Mouse (Mus musculus) intestine, embryonic 14.5 days (tissue): ENCODE results near the gene Ap1s2. TPM values are rescaled to one million over a fixed set of nuclear protein-coding genes. Genes with fewer than 3 reads are reported as not detected.

Source experiments
- ATAC-seq: fragments of 200-750 bp; cut with Nextera tagmentation; replicated peaks from 2 replicates; pipeline ENCODE4 v1.8.0; 2017; ENCODE audit warnings: low read depth, moderate number of reproducible peaks, moderate TSS enrichment, moderate library complexity; ENCODE audit not compliant: low FRiP score, low TSS enrichment
- DNase-seq: peaks from one replicate; pipeline ENCODE4 v3.0.0-alpha.2; 2018; ENCODE audit warnings: low spot score
- H3K27ac ChIP-seq: fragments of 300-500 bp; sonication (generic); 2 replicates; pipeline ENCODE4 v1.5.1; 2014; ENCODE audit warnings: low read depth, mild to moderate bottlenecking, control low read depth
- H3K27me3 ChIP-seq: fragments of 300-500 bp; sonication (generic); replicated peaks from 2 replicates; pipeline ENCODE4 v1.6.1; 2014; ENCODE audit warnings: low read length, control low read depth; ENCODE audit not compliant: control insufficient read depth, insufficient read depth
- H3K36me3 ChIP-seq: fragments of 300-500 bp; sonication (generic); 2 replicates; pipeline ENCODE4 v1.6.1; 2014; ENCODE audit warnings: low read length, control low read depth; ENCODE audit not compliant: control insufficient read depth, insufficient read depth
- H3K4me1 ChIP-seq: fragments of 300-500 bp; sonication (generic); replicated peaks from 2 replicates; pipeline ENCODE4 v1.6.1; 2014; ENCODE audit warnings: low read length, control low read depth, mixed read lengths; ENCODE audit not compliant: control insufficient read depth, insufficient read depth
- H3K4me2 ChIP-seq: fragments of 300-500 bp; sonication (generic); 2 replicates; pipeline ENCODE4 v1.6.1; 2014; ENCODE audit warnings: low read length
- H3K4me3 ChIP-seq: fragments of 300-500 bp; sonication (generic); 2 replicates; pipeline ENCODE4 v1.5.1; 2014; ENCODE audit warnings: low read depth, low read length, control low read depth, mixed read lengths
- H3K9ac ChIP-seq: fragments of 300-500 bp; sonication (generic); 2 replicates; pipeline ENCODE4 v1.6.1; 2014; ENCODE audit warnings: mild to moderate bottlenecking, low read length
- H3K9me3 ChIP-seq: fragments of 300-500 bp; sonication (generic); 2 replicates; pipeline ENCODE4 v1.6.1; 2016; ENCODE audit warnings: low read length, control low read depth; ENCODE audit not compliant: control insufficient read depth
- WGBS: fragments of 180-500 bp; shearing (Covaris S2); extraction: QIAGEN DNeasy Blood & Tissue Kit; methylation state at CpG from one replicate; pipeline ENCODE4 v1.1.7; 2014; 5-methylcytosine and 5-hydroxymethylcytosine counted together
- polyA plus RNA-seq: library from polyadenylated mRNA; unstranded; fragments of >200 nt; fragmentation: Nextera tagmentation; extraction: Ambion mirVana; gene quantifications from 2 replicates; pipeline ENCODE4 v1.2.1, GENCODE M21; 2014

Ap1s2 gene
- 27.4 and 27.6 TPM in 2 replicates for polyA plus RNA-seq

- peak within 1 kb of the TSS; percentile 55 for H3K9ac ChIP-seq
- H3K36me3 ChIP-seq = no peaks in the 10 kb centered on the region
- no peaks in the 10 kb centered on the region for H3K27me3 ChIP-seq
- peak; percentile 91 for DNase-seq
- ATAC-seq = peak; percentile 99
- H3K27ac ChIP-seq = peak within 1 kb of the TSS; percentile 74
- H3K9me3 ChIP-seq = no peaks in the 10 kb centered on the region
- H3K4me1 ChIP-seq = 0 out of 2 replicates have a peak, but pooled peaks cover 3% of the 10 kb centered on the region
- peak within 1 kb of the TSS; percentile 52 for H3K4me2 ChIP-seq
- 12% methylated on average over 70 of the region's 80 CpGs for WGBS
- peak within 1 kb of the TSS; percentile 47 for H3K4me3 ChIP-seq
Observed at GRCm38 (mm10) chrX:163908337-163909250, at the start of gene Ap1s2. TSS of gene Ap1s2 (plus strand) at chrX:163909017.

GRCm38 (mm10) chrX:163867711-163868379, 41.0 kb upstream of the Ap1s2 start:
- 64% methylated on average over 5 of the region's 5 CpGs for WGBS
- ATAC-seq = no peak

GRCm38 (mm10) chrX:163868659-163869278, 40.0 kb upstream of the Ap1s2 start:
- no peaks in the 10 kb centered on the region for H3K9me3 ChIP-seq
- no peak overlapping the region for H3K4me3 ChIP-seq
- H3K4me1 ChIP-seq = no peaks in the 10 kb centered on the region
- no peak overlapping the region for H3K4me2 ChIP-seq
- no peaks in the 10 kb centered on the region for H3K36me3 ChIP-seq
- no peaks in the 10 kb centered on the region for H3K27me3 ChIP-seq
- ATAC-seq (no peak), DNase-seq (no peak)
- H3K9ac ChIP-seq = no peak overlapping the region
- no peak overlapping the region for H3K27ac ChIP-seq
- WGBS = 78% methylated on average over 11 of the region's 11 CpGs

More at GRCm38 (mm10) chrX:163867711-163868379, 41.0 kb upstream of the Ap1s2 start:
- H3K9ac ChIP-seq = no peak overlapping the region
- H3K27me3 ChIP-seq = no peaks in the 10 kb centered on the region
- no peaks in the 10 kb centered on the region for H3K9me3 ChIP-seq
- H3K27ac ChIP-seq = no peak overlapping the region
- H3K4me1 ChIP-seq = no peaks in the 10 kb centered on the region
- H3K4me3 ChIP-seq = no peak overlapping the region
- H3K36me3 ChIP-seq = no peaks in the 10 kb centered on the region
- no peak for DNase-seq
- H3K4me2 ChIP-seq = no peak overlapping the region

GRCm38 (mm10) chrX:163875932-163876331, 32.9 kb upstream of the Ap1s2 start:
- Histone ChIP-seq H3K4me1 (0 out of 2 replicates have a peak, but pooled peaks cover 3% of the 10 kb centered on the region), H3K36me3 (no peaks in the 10 kb centered on the region), H3K4me3 (no peak overlapping the region), H3K27ac (no peak overlapping the region), H3K9me3 (no peaks in the 10 kb centered on the region), H3K27me3 (0 out of 2 replicates have a peak, but pooled peaks cover 2% of the 10 kb centered on the region), H3K9ac (no peak overlapping the region), H3K4me2 (no peak overlapping the region)
- no peak for DNase-seq
- 90% methylated on average over 3 of the region's 3 CpGs for WGBS
- ATAC-seq = no peak

GRCm38 (mm10) chrX:163876636-163877035, 32.2 kb upstream of the Ap1s2 start:
- 52% methylated on average over 4 of the region's 4 CpGs for WGBS
- Histone ChIP-seq H3K9me3 (no peaks in the 10 kb centered on the region), H3K27ac (no peak overlapping the region), H3K9ac (no peak overlapping the region), H3K4me2 (no peak overlapping the region), H3K27me3 (0 out of 2 replicates have a peak, but pooled peaks cover 2% of the 10 kb centered on the region), H3K36me3 (no peaks in the 10 kb centered on the region), H3K4me3 (no peak overlapping the region), H3K4me1 (0 out of 2 replicates have a peak, but pooled peaks cover 3% of the 10 kb centered on the region)
- DNase-seq = no peak
- ATAC-seq = no peak

GRCm38 (mm10) chrX:163879039-163879438, 29.8 kb upstream of the Ap1s2 start:
- Histone ChIP-seq H3K9me3 (no peaks in the 10 kb centered on the region), H3K4me3 (no peak overlapping the region), H3K4me1 (0 out of 2 replicates have a peak, but pooled peaks cover 3% of the 10 kb centered on the region), H3K27ac (no peak overlapping the region), H3K27me3 (0 out of 2 replicates have a peak, but pooled peaks cover 2% of the 10 kb centered on the region), H3K9ac (no peak overlapping the region), H3K4me2 (no peak overlapping the region), H3K36me3 (no peaks in the 10 kb centered on the region)
- ATAC-seq (no peak), DNase-seq (no peak)
- WGBS = 42% methylated on average over 6 of the region's 6 CpGs

- H3K27ac ChIP-seq = peak overlapping the region; percentile 47
- no peak for DNase-seq
- H3K9ac ChIP-seq = no peak overlapping the region
Observed at GRCm38 (mm10) chrX:163879461-163879860, 29.4 kb upstream of the Ap1s2 start.

GRCm38 (mm10) chrX:163885539-163885981, 23.3 kb upstream of the Ap1s2 start:
- ATAC-seq = no peak
- no peak for DNase-seq
- Histone ChIP-seq H3K36me3 (no peaks in the 10 kb centered on the region), H3K4me3 (no peak overlapping the region), H3K9ac (no peak overlapping the region), H3K4me1 (no peaks in the 10 kb centered on the region), H3K27ac (no peak overlapping the region), H3K9me3 (no peaks in the 10 kb centered on the region), H3K27me3 (no peaks in the 10 kb centered on the region), H3K4me2 (no peak overlapping the region)
- WGBS = 85% methylated on average over 4 of the region's 4 CpGs

More at GRCm38 (mm10) chrX:163879461-163879860, 29.4 kb upstream of the Ap1s2 start:
- Histone ChIP-seq H3K4me3 (no peak overlapping the region), H3K36me3 (no peaks in the 10 kb centered on the region), H3K27me3 (0 out of 2 replicates have a peak, but pooled peaks cover 2% of the 10 kb centered on the region), H3K4me2 (no peak overlapping the region), H3K9me3 (no peaks in the 10 kb centered on the region), H3K4me1 (0 out of 2 replicates have a peak, but pooled peaks cover 3% of the 10 kb centered on the region)
- 39% methylated on average over 5 of the region's 5 CpGs for WGBS
- no peak for ATAC-seq
